Mouse (Mus musculus): ENCODE measurements around the gene Snx15. TPM values are rescaled to one million over a fixed set of nuclear protein-coding genes. Genes with fewer than 3 reads are reported as not detected.

Snx15 gene
- polyA plus RNA-seq, 1 experiment from 2014 or later = 37.0 TPM

GRCm38 (mm10) chr19:6085417-6085879 lies 42.7 kb downstream of the Snx15 start:
- peak; percentile 78 for ATAC-seq
- whole genome bisulfite sequencing = 0% methylated on average over 17 of the region's 17 CpGs
- peak overlapping the region; percentile 81 for H3K4me3 ChIP-seq (ENCODE audit: low read length)
- H3K36me3 ChIP-seq (ENCODE audit: control insufficient read depth, insufficient read depth, low read length) = peaks cover 8% of the 10 kb centered on the region
- peak overlapping the region; percentile 80 for H3K9ac ChIP-seq (ENCODE audit: low read depth, low read length)
- peak overlapping the region; percentile 73 for H3K27ac ChIP-seq (ENCODE audit: low read length)
- peaks cover 11% of the 10 kb centered on the region for H3K4me1 ChIP-seq (ENCODE audit: control insufficient read depth, insufficient read depth, low read length)
- no peaks in the 10 kb centered on the region for H3K27me3 ChIP-seq (replicated peaks; ENCODE audit: control insufficient read depth, insufficient read depth, low read length)
- peak overlapping the region; percentile 81 for H3K4me2 ChIP-seq (ENCODE audit: low read depth, low read length)
- H3K9me3 ChIP-seq (ENCODE audit: control insufficient read depth, low read length) = no peaks in the 10 kb centered on the region

- WGBS = under 1% methylated on average over 58 of the region's 58 CpGs
- no peaks in the 10 kb centered on the region for H3K27me3 ChIP-seq (replicated peaks; ENCODE audit: control insufficient read depth, insufficient read depth, low read length)
Measured at GRCm38 (mm10) chr19:6084478-6085248, 43.4 kb downstream of the Snx15 start, which contains the start of the genes Zfpl1 and Cdca5. Gene Zfpl1, minus strand, starts transcription at chr19:6084956. Gene Cdca5, plus strand, starts transcription at chr19:6084983.

GRCm38 (mm10) chr19:6082156-6082555 lies 45.9 kb downstream of the Snx15 start, which contains the start of gene Gm28374:
Gene Gm28374, minus strand, starts transcription at chr19:6082256.
- 88% methylated on average over 9 of the region's 9 CpGs for WGBS
- H3K4me2 ChIP-seq (ENCODE audit: low read depth, low read length) = no peak within 1 kb of the TSS
- no peak for ATAC-seq
- H3K27me3 ChIP-seq (replicated peaks; ENCODE audit: control insufficient read depth, insufficient read depth, low read length) = no peaks in the 10 kb centered on the region
- H3K9ac ChIP-seq (ENCODE audit: low read depth, low read length) = no peak within 1 kb of the TSS
- peaks cover 2% of the 10 kb centered on the region for H3K36me3 ChIP-seq (ENCODE audit: control insufficient read depth, insufficient read depth, low read length)
- H3K4me3 ChIP-seq (ENCODE audit: low read length) = no peak within 1 kb of the TSS
- H3K9me3 ChIP-seq (ENCODE audit: control insufficient read depth, low read length) = no peaks in the 10 kb centered on the region
- no peak within 1 kb of the TSS for H3K27ac ChIP-seq (ENCODE audit: low read length)
- H3K4me1 ChIP-seq (ENCODE audit: control insufficient read depth, insufficient read depth, low read length) = peaks cover 11% of the 10 kb centered on the region

More at GRCm38 (mm10) chr19:6084478-6085248, 43.4 kb downstream of the Snx15 start, which contains the start of the genes Zfpl1 and Cdca5:
- H3K27ac ChIP-seq (ENCODE audit: low read length) = peak within 1 kb of the TSS; percentile 73
- peak within 1 kb of the TSS; percentile 93 for H3K4me2 ChIP-seq (ENCODE audit: low read depth, low read length)
- ATAC-seq = peak; percentile 92
- no peaks in the 10 kb centered on the region for H3K9me3 ChIP-seq (ENCODE audit: control insufficient read depth, low read length)
- peak within 1 kb of the TSS; percentile 81 for H3K4me3 ChIP-seq (ENCODE audit: low read length)
- H3K9ac ChIP-seq (ENCODE audit: low read depth, low read length) = peak within 1 kb of the TSS; percentile 80
- peaks cover 2% of the 10 kb centered on the region for H3K36me3 ChIP-seq (ENCODE audit: control insufficient read depth, insufficient read depth, low read length)
- peaks cover 11% of the 10 kb centered on the region for H3K4me1 ChIP-seq (ENCODE audit: control insufficient read depth, insufficient read depth, low read length)

- Histone ChIP-seq H3K27me3 (replicated peaks; ENCODE audit: control insufficient read depth, insufficient read depth, low read length) (no peaks in the 10 kb centered on the region), H3K4me2 (ENCODE audit: low read depth, low read length) (no peak within 1 kb of the TSS), H3K27ac (ENCODE audit: low read length) (no peak within 1 kb of the TSS), H3K9me3 (ENCODE audit: control insufficient read depth, low read length) (no peaks in the 10 kb centered on the region), H3K4me3 (ENCODE audit: low read length) (no peak within 1 kb of the TSS), H3K36me3 (ENCODE audit: control insufficient read depth, insufficient read depth, low read length) (peaks cover 2% of the 10 kb centered on the region), H3K9ac (ENCODE audit: low read depth, low read length) (no peak within 1 kb of the TSS), H3K4me1 (ENCODE audit: control insufficient read depth, insufficient read depth, low read length) (peaks cover 14% of the 10 kb centered on the region)
- 92% methylated on average over 12 of the region's 12 CpGs for WGBS
- no peak for ATAC-seq
Measured at GRCm38 (mm10) chr19:6079983-6080480, 48.1 kb downstream of the Snx15 start, which contains the start of gene Tmem262. Gene Tmem262, plus strand, starts transcription at chr19:6080033.

GRCm38 (mm10) chr19:6076564-6077393 lies 51.3 kb downstream of the Snx15 start, which contains the start of gene Vps51:
Gene Vps51, minus strand, starts transcription at chr19:6077231.
- H3K36me3 ChIP-seq (ENCODE audit: control insufficient read depth, insufficient read depth, low read length) = peaks cover 8% of the 10 kb centered on the region
- ATAC-seq = peak; percentile 94

GRCm38 (mm10) chr19:6073889-6074288 lies 54.2 kb downstream of the Snx15 start:
- Histone ChIP-seq H3K4me1 (ENCODE audit: control insufficient read depth, insufficient read depth, low read length) (peaks cover 7% of the 10 kb centered on the region), H3K4me2 (ENCODE audit: low read depth, low read length) (no peak overlapping the region), H3K27ac (ENCODE audit: low read length) (no peak overlapping the region), H3K4me3 (ENCODE audit: low read length) (no peak overlapping the region), H3K9ac (ENCODE audit: low read depth, low read length) (no peak overlapping the region), H3K9me3 (ENCODE audit: control insufficient read depth, low read length) (no peaks in the 10 kb centered on the region), H3K27me3 (replicated peaks; ENCODE audit: control insufficient read depth, insufficient read depth, low read length) (no peaks in the 10 kb centered on the region), H3K36me3 (ENCODE audit: control insufficient read depth, insufficient read depth, low read length) (peaks cover 15% of the 10 kb centered on the region; the same call in 1 of the 2 replicates)
- 89% methylated on average over 5 of the region's 5 CpGs for WGBS
- no peak for ATAC-seq

More at GRCm38 (mm10) chr19:6076564-6077393, 51.3 kb downstream of the Snx15 start, which contains the start of gene Vps51:
- Histone ChIP-seq H3K27ac (ENCODE audit: low read length) (peak within 1 kb of the TSS; percentile 88), H3K4me1 (ENCODE audit: control insufficient read depth, insufficient read depth, low read length) (peaks cover 7% of the 10 kb centered on the region), H3K9ac (ENCODE audit: low read depth, low read length) (peak within 1 kb of the TSS; percentile 93), H3K9me3 (ENCODE audit: control insufficient read depth, low read length) (no peaks in the 10 kb centered on the region), H3K4me2 (ENCODE audit: low read depth, low read length) (peak within 1 kb of the TSS; percentile 75), H3K4me3 (ENCODE audit: low read length) (peak within 1 kb of the TSS; percentile 93), H3K27me3 (replicated peaks; ENCODE audit: control insufficient read depth, insufficient read depth, low read length) (no peaks in the 10 kb centered on the region)
- WGBS = under 1% methylated on average over 33 of the region's 33 CpGs

GRCm38 (mm10) chr19:6071261-6071660 lies 56.8 kb downstream of the Snx15 start:
- Histone ChIP-seq H3K36me3 (ENCODE audit: control insufficient read depth, insufficient read depth, low read length) (peaks cover 15% of the 10 kb centered on the region; the same call in 1 of the 2 replicates), H3K4me3 (ENCODE audit: low read length) (no peak overlapping the region), H3K27ac (ENCODE audit: low read length) (no peak overlapping the region), H3K4me2 (ENCODE audit: low read depth, low read length) (no peak overlapping the region), H3K4me1 (ENCODE audit: control insufficient read depth, insufficient read depth, low read length) (peaks cover 22% of the 10 kb centered on the region), H3K9me3 (ENCODE audit: control insufficient read depth, low read length) (no peaks in the 10 kb centered on the region), H3K27me3 (replicated peaks; ENCODE audit: control insufficient read depth, insufficient read depth, low read length) (no peaks in the 10 kb centered on the region), H3K9ac (ENCODE audit: low read depth, low read length) (no peak overlapping the region)
- no peak for ATAC-seq
- 92% methylated on average over 19 of the region's 19 CpGs for WGBS

- no peaks in the 10 kb centered on the region for H3K27me3 ChIP-seq (replicated peaks; ENCODE audit: control insufficient read depth, insufficient read depth, low read length)
- no peak overlapping the region for H3K4me2 ChIP-seq (ENCODE audit: low read depth, low read length)
- H3K4me1 ChIP-seq (ENCODE audit: control insufficient read depth, insufficient read depth, low read length) = peaks cover 19% of the 10 kb centered on the region
- no peak overlapping the region for H3K9ac ChIP-seq (ENCODE audit: low read depth, low read length)
- ATAC-seq = no peak
- peaks cover 15% of the 10 kb centered on the region; the same call in 1 of the 2 replicates for H3K36me3 ChIP-seq (ENCODE audit: control insufficient read depth, insufficient read depth, low read length)
- H3K27ac ChIP-seq (ENCODE audit: low read length) = no peak overlapping the region
- 89% methylated on average over 31 of the region's 31 CpGs for WGBS
- no peak overlapping the region for H3K4me3 ChIP-seq (ENCODE audit: low read length)
- no peaks in the 10 kb centered on the region for H3K9me3 ChIP-seq (ENCODE audit: control insufficient read depth, low read length)
Measured at GRCm38 (mm10) chr19:6070571-6071250, 57.4 kb downstream of the Snx15 start.
